Mouse (Mus musculus) spleen, postnatal 36 days (tissue): ENCODE measurements at regions not wholly inside any gene's neighbourhood (a gene's known extent, or its start where the extent isn't known, plus 50 kb on each side); places are given as distances from the start of the nearest gene placed in this dataset.

ENCODE experiments used
- DNase-seq, 2 experiments: peaks; one replicate each; pipeline ENCODE4 v3.0.0; 2022; ENCODE audit warnings: low spot score in 2 of 2, mixed read lengths in 1 of 2

DNA sequence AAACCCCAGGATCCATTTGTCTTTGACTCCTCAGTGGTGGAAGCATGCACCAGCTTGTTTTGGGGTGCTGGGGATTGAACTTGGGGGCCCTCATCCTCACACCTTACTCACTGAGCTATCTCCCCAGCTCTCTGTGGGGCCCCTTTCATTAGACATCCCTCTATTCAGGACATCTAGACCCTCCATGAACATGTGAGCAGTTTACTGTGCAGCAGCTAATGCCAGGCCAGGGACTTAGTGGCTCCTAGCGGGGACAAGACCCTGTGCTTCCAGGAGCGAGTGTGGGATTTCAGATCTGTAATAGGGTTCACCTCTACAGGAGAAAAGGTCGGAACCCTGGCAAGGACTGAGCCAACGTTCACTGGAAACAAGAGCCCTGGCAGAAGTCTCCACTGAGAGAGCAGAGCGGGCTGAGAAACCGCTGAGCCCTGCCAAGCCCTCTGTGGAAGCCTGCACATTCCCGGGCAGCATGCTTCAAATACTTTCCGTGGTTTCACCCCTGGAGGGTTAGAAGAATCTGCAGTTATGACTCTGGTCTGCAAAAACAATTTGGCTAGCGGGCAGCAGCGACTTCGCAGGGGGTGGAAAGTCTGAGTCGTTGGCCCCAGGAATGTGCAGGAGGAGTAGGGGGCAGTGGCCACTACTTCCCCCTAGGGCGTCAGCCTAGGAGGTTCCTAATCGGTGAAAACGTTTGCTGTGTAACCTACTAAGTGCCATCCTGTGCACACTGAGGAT is 125.6 kb downstream of the Smad6 start:
- DNase-seq, result no peak

DNA sequence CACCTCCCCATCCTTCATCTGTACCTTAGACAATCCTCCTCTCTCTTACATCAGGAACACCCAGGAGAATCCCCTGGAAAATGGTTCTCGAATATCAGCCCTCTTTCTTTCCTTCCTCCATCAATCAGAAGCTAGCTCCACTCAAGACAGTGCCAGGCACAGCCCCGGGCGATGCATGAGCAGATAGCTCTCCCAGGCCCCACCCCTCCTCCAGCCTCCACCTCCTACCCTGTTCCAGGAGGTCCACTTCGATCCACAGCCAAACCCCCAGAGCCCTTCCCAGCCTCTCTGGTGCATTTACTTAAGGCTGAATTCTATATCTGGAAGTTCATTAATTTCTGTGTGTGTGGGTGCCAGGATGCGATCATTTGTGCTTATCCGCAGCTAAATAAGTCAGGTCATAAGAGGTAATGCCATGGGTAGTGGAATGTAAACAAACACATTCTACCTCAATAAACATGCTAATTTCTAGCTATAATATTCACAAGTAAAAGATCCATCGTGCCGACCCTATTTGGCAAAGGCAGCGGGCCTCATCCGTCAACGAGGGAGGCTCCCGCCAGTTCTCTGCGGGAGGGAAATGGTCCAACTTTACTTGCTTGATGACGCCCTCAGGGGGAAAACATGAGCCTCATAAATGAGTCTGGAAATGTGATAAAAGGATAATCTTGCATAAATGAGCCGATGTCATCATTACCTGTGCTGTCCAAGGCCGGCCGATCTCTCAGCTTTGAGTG is 129.5 kb downstream of the Smad6 start:
- no peak for DNase-seq

DNA sequence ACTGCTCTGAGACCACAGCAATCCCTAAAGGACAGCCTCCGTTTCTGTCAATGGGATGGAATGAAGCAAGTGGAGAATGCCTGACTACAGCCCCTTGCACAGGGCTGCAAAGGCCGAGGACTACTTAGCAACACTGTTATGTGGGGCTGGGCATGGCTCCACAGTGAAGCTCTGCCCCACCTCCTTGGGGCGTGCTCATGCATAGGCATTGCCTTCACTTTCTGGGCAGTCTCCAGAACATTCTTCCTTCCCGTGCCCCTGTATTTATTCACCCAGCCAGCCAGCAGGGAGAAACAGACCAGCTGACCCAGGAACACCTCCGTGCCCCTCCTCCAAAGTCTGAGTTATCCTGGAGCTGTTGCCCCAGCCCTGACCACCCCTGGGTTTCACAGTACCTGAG is 131.1 kb downstream of the Smad6 start:
- DNase-seq, result no peak

DNA sequence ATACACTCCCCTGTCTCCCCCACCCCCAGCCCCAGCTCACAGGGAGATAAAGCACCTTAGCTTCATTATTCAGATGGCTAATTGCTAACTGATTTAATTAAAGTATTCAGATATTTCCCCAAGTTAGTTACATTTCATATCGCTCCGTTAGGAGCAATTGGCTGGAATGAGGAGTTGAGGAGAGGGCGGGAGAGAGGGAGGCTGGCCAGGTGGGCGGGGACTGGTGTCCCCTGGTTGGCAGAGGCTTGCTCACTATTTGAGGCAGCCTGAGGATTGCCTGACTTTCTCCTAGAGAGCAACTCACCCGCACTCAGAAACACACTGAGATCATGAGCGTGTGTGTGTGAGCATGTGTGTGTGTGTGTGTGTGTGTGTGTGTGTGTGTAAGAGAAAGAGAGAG is 131.8 kb upstream of the Smad3 start:
- no peak for DNase-seq

GRCm38 (mm10) chr9:63884971-63885370 is 127.2 kb upstream of the Smad3 start:
- DNase-seq, result no peak

DNA sequence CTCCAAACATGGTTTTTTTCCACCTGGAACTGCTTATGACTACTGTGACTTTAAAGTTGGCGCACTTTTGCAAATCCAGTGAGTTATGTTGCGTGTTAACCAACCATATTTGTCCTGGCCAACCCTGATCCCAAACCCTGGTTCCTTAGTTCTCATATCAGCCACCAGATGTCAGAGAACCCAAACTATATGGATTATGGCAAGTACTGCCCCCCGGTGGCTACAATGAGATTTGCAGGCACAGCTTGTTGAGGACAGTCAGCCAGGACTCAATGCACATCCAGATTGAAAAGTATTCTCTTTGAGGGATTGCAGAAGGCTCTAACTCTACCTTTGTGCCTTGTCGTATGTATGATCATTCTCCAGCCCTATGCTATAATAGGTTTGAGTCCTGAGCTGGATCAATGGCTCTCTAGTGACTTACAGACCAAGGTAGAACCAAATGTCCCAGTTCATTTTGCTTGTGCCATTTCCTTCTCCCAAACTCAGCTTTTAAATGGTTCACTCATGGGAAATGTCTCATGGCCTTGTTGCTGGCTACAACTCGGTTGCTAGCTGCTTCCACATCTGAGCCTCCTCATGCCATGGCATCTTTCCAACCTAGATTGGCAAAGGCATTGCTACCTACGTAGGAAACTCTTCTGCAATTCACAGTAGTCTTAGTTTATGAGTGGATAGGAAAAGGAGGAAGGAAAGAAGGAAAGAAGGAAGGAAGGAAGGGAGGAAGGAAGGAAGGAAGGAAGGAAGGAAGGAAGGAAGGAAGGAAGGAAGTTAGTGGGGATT is 126.1 kb upstream of the Smad3 start:
- no peak for DNase-seq

GRCm38 (mm10) chr9:63881692-63882091 is 123.9 kb upstream of the Smad3 start:
- DNase-seq, result no peak

DNA sequence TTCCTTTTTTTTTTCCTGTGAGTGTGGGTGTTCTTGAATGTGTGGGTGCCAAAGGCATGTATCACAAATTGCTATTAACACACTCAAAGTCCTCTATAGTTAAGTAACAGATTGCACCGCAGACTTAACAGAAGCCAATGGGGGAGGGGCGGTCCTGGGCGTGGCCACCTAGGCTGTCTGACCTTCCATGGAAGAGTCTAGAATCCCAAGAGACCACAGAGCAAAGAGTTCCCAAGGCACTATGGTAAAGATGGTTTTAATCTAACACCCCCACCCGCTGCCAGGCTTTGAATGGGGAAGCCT is 123.4 kb upstream of the Smad3 start:
- DNase-seq, result no peak

DNA sequence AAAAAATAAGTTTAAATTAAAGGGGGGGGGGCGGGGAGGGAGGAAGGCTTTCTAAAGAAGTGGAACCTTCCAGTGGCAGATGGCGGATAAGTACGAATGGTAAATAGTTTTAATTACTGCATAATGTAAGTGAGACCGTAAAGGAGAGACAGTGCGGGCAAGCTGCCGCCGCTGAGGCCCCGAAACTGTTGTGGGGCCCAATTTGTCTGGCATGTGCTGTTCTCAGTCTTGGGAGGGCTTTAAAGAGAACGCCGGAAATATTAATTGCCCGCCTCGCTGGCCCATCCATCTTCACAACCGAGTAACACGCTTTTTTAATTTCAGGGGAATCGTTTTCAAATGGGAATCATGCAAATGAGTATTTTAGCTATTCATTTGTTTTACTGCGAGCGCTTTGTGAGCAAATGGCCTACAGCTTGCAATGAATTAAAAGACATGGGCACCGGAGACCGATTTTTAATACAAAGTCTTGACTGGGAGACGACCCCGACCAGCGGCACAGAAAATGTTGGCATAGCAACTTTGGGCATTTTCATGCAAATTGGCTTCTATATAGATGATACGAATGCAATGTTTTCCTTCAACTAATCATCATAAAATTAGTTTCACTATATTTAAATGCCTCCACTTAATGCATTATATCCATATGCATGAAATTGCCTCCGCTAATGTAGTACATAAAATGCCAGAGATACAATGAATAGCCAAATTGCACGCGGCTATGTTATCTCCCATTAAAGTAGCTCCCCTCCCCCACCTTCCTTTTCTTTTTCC is 122.9 kb upstream of the Smad3 start:
- DNase-seq, result no peak

DNA sequence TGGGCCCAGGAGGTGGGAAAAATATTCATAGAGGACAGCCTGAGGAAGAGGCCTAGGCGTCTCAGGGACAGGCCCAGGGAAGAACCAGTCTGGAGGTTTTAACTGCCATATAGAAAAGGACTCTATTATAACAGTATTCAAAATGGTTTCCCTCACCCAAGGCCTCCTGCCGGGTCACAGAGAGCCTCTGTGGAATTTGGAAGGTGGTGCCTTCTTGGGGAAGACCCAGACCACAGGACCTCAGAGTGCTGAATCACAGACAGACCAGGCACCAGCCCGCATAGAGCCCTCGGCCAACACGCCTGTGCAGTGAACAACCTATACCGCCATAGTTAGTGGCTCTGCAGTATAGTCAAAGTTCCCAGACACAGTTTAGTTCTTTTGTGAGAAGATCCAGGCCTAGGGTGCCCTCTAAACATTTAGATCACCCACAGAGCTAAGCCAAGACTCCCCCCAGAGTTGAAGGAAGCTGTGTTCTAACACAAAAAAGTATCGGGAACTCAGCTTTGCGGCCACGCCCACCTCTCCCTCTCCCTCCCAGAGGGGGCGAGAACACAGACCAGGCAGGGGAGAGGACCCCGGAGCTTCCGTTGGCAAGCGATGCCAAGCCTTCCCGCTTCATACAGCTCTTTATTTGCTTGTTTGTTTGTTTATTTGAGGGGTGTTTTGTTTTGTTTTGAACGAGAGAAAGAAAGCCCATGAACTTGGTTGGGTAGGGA is 122.1 kb upstream of the Smad3 start:
- no peak for DNase-seq

- no peak for DNase-seq
Observed at GRCm38 (mm10) chr9:63877864-63878263, 120.1 kb upstream of the Smad3 start.

- DNase-seq, result no peak
Observed at GRCm38 (mm10) chr9:63876886-63877285, 119.1 kb upstream of the Smad3 start.

DNA sequence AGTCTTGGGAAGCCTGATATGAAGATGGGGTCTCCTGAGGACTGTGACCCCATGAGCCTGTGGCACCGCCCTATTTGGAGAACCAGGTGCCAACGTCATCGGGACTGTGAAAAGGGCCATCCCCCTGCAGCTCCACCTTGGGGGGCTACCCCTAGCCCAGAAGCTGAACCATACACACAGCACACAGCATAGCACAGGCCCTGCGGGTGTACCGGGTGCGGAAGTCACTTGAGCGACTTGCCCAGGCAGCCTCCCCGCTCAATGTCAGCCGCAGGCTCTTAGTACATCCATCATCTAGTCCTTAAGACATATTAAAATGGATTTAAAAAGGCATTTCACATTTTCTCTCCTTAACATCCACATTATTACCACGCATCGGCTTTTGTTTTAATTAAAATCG is 118.2 kb upstream of the Smad3 start:
- no peak for DNase-seq

- no peak for DNase-seq
Observed at GRCm38 (mm10) chr9:63875193-63875592, 117.4 kb upstream of the Smad3 start.

GRCm38 (mm10) chr9:63864350-63864749 is 106.6 kb upstream of the Smad3 start:
- no peak for DNase-seq

GRCm38 (mm10) chr9:63863328-63863727 is 105.5 kb upstream of the Smad3 start:
- DNase-seq, result no peak

DNA sequence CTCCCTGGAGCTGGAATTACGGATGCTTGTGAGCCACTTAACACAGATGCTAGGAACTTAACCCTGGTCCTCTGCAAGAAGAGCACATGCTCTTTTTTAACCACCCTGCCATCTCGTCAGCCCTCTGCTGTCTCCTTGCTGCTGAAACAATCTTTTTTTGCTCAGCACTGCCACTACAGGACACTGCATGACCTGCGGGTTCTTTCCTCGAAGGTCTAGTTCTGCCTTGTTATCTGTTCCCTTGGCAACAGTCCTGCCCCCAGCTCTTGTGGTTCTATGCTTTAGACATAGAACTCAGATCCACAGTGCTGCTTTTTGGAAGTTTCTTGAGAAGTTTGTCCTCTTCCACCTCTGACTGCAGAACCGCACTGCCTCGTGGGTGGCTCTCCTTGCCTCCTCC is 104.6 kb upstream of the Smad3 start:
- DNase-seq, result no peak

DNA sequence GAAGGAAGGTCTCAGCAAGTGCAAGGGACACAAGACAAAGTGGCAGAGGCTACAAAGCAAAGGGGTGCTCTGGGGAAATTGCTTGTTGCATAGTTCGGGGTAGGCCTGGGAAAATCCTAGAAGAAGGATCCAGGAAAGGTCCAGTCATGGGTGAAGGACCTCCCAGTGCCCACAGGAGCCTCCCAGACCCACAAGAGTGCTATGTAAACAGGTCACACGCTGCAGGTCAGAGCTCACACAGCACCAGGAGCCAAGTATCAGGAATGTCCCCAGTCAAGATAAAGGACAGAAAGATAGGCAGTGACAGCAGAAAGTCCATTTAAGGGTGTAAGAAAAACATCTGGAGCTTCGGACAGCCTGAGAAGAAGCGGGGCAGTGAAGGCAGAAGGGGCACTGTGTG is 103.6 kb upstream of the Smad3 start:
- DNase-seq, result no peak

DNA sequence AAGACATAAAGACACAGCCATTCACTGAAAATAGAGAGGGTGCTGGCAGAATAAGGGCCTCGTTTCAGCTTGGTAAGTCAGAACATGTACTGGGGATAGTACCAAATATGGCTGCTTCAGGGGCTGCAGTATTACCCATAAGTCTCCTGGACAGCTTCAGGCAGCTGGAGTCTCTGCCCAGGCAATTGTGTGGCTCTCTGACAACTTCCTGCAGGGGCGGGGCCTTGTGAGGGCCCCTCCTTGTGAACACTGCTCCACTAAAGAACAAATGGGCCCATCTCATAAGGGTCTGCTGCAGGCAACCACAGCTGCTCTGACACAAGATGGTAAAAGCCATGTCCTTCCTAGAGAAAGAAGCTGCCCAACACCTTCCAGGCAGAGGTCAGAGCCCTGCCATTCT is 102.4 kb upstream of the Smad3 start:
- no peak for DNase-seq

DNA sequence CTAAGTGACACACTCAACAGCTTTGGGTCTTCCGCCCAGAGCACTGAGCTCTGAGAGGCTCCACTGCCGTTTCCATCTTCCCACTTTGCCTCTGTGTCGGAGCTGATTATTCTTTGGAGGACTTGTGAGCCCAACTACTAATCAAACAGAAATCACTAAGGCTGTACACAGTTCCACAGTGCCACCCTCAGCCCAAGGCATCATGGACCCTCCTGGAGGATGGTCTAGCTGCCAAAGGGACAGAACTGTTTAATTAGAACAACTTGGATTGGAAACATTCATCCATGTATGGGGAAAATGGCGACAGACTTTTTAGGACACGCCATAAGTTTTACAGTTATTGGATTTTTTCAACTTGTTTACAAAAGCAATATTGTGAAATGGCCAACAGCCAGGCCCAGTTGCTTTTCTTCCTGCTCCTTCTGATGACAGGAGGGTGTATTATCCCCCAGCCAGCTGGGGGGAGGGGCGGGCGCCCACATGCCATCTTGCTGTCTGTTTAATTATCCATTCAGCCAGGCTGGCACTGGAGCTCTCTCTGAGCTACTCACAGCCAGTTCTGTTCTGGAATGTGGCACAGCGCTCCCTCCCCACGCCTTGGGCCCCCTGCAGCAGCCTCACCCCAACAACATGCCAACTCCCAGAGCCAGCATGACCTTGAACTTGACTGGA is 98.4 kb upstream of the Smad3 start:
- DNase-seq, result no peak

DNA sequence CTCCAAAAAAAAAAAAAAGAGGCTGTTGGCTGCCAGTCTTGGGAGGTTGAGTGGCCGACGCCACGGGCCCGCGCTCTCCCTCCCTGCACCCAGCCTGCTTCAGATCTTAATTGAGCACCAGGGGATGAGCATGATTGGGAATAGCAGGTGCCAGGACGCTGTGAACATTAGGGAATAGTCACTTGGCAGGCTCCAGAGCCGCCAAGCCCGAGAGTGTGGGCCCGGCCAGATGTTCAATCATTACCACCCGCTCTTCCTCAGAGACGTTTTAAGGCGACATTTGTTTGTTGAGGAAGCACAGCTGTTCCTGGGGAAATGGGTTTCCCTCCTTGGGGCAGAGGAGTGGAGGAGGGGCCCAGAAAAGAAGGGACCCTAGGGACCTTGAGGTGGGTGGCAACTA is 94.0 kb upstream of the Smad3 start:
- DNase-seq, result no peak
